Mouse (Mus musculus) forebrain, embryonic 10.5 days (tissue): Measurements from ENCODE around the gene Kcnip1. TPM values are rescaled to one million over a fixed set of nuclear protein-coding genes. Genes with fewer than 3 reads are reported as not detected.

Experiments used
- DNase-seq: peaks from one replicate; pipeline ENCODE4 v3.0.0-alpha.2; 2017; ENCODE audit warnings: low spot score; ENCODE audit errors: extremely low spot score
- H3K27ac ChIP-seq: fragments of 300-500 bp; sonication (generic); 2 replicates; pipeline ENCODE4 v1.5.1; 2016; ENCODE audit warnings: mild to moderate bottlenecking
- H3K27me3 ChIP-seq: fragments of 300-500 bp; sonication (generic); 2 replicates; pipeline ENCODE4 v1.6.1; 2016; ENCODE audit warnings: mild to moderate bottlenecking; ENCODE audit not compliant: poor library complexity, severe bottlenecking
- H3K36me3 ChIP-seq: fragments of 300-500 bp; sonication (generic); replicated peaks from 2 replicates; pipeline ENCODE4 v1.6.1; 2016; ENCODE audit warnings: mild to moderate bottlenecking, moderate library complexity
- H3K4me1 ChIP-seq: fragments of 300-500 bp; sonication (generic); 2 replicates; pipeline ENCODE4 v1.6.1; 2016
- H3K4me3 ChIP-seq: fragments of 300-500 bp; sonication (generic); 2 replicates; pipeline ENCODE4 v1.5.1; 2016; ENCODE audit warnings: mild to moderate bottlenecking, moderate library complexity
- H3K9me3 ChIP-seq: fragments of 300-500 bp; sonication (generic); 2 replicates; pipeline ENCODE4 v1.6.1; 2016; ENCODE audit warnings: mild to moderate bottlenecking, moderate library complexity
- WGBS: fragments of 180-500 bp; shearing (Covaris S2); methylation state at CpG from one replicate; pipeline ENCODE4 v1.1.7; 2016; 5-methylcytosine and 5-hydroxymethylcytosine counted together
- polyA plus RNA-seq: library from polyadenylated mRNA; unstranded; fragments of >200 nt; fragmentation: Nextera tagmentation; extraction: Ambion mirVana; gene quantifications from 2 replicates; pipeline ENCODE4 v1.2.1, GENCODE M21; 2016

Gene Kcnip1
- polyA plus RNA-seq, 1 experiment from 2014 or later = 3.7 TPM

GRCm38 (mm10) chr11:33690181-33690580, 302.8 kb downstream of the Kcnip1 start:
- Histone ChIP-seq H3K4me1 (peaks cover 3% of the 10 kb centered on the region; the same call in 1 of the 2 replicates), H3K4me3 (no peak overlapping the region), H3K36me3 (no peaks in the 10 kb centered on the region), H3K27me3 (peaks cover 41% of the 10 kb centered on the region), H3K9me3 (no peaks in the 10 kb centered on the region), H3K27ac (no peak overlapping the region)
- WGBS = 90% methylated on average over 3 of the region's 3 CpGs
- no peak for DNase-seq

GRCm38 (mm10) chr11:33685904-33686303, 307.0 kb downstream of the Kcnip1 start:
- Histone ChIP-seq H3K36me3 (no peaks in the 10 kb centered on the region), H3K9me3 (no peaks in the 10 kb centered on the region), H3K27me3 (peaks cover 80% of the 10 kb centered on the region), H3K4me3 (no peak overlapping the region), H3K4me1 (peaks cover 14% of the 10 kb centered on the region), H3K27ac (no peak overlapping the region)
- WGBS = 90% methylated on average over 3 of the region's 3 CpGs
- no peak for DNase-seq

- Histone ChIP-seq H3K27me3 (peaks cover 59% of the 10 kb centered on the region), H3K4me3 (peak overlapping the region; percentile 25), H3K27ac (no peak overlapping the region), H3K9me3 (no peaks in the 10 kb centered on the region), H3K36me3 (no peaks in the 10 kb centered on the region), H3K4me1 (peaks cover 17% of the 10 kb centered on the region)
- under 1% methylated on average over 15 of the region's 15 CpGs for WGBS
- DNase-seq = peak; percentile 70
Observed at GRCm38 (mm10) chr11:33680151-33680550, 312.8 kb downstream of the Kcnip1 start.

GRCm38 (mm10) chr11:33670105-33670965, 322.6 kb downstream of the Kcnip1 start:
- H3K4me3 ChIP-seq = no peak overlapping the region
- H3K27me3 ChIP-seq = no peaks in the 10 kb centered on the region
- H3K4me1 ChIP-seq = 0 out of 2 replicates have a peak, but pooled peaks cover 4% of the 10 kb centered on the region
- DNase-seq = no peak
- H3K9me3 ChIP-seq = no peaks in the 10 kb centered on the region
- no peak overlapping the region for H3K27ac ChIP-seq
- WGBS = 77% methylated on average over 10 of the region's 10 CpGs
- H3K36me3 ChIP-seq = no peaks in the 10 kb centered on the region

- Histone ChIP-seq H3K36me3 (no peaks in the 10 kb centered on the region), H3K27ac (no peak overlapping the region), H3K9me3 (no peaks in the 10 kb centered on the region), H3K27me3 (no peaks in the 10 kb centered on the region), H3K4me1 (0 out of 2 replicates have a peak, but pooled peaks cover 4% of the 10 kb centered on the region), H3K4me3 (no peak overlapping the region)
- 83% methylated on average over 6 of the region's 6 CpGs for WGBS
- DNase-seq = no peak
Observed at GRCm38 (mm10) chr11:33668376-33668775, 324.6 kb downstream of the Kcnip1 start.

- H3K4me3 ChIP-seq = no peak overlapping the region
- DNase-seq = no peak
- no peaks in the 10 kb centered on the region for H3K9me3 ChIP-seq
- H3K4me1 ChIP-seq = peaks cover 11% of the 10 kb centered on the region
- no peak overlapping the region for H3K27ac ChIP-seq
- H3K36me3 ChIP-seq = no peaks in the 10 kb centered on the region
- 91% methylated on average over 2 of the region's 2 CpGs for WGBS
- H3K27me3 ChIP-seq = peaks cover 3% of the 10 kb centered on the region; the same call in 1 of the 2 replicates
Observed at GRCm38 (mm10) chr11:33663599-33663998, 329.4 kb downstream of the Kcnip1 start.

- H3K27ac ChIP-seq = no peak overlapping the region
- no peaks in the 10 kb centered on the region for H3K9me3 ChIP-seq
- peaks cover 3% of the 10 kb centered on the region; the same call in 1 of the 2 replicates for H3K27me3 ChIP-seq
- peaks cover 15% of the 10 kb centered on the region for H3K4me1 ChIP-seq
- DNase-seq = no peak
- H3K36me3 ChIP-seq = no peaks in the 10 kb centered on the region
- 82% methylated on average over 13 of the region's 13 CpGs for WGBS
- H3K4me3 ChIP-seq = no peak overlapping the region
Observed at GRCm38 (mm10) chr11:33660016-33660913, 332.7 kb downstream of the Kcnip1 start.

GRCm38 (mm10) chr11:33655861-33656593, 336.9 kb downstream of the Kcnip1 start:
- Histone ChIP-seq H3K27me3 (no peaks in the 10 kb centered on the region), H3K9me3 (no peaks in the 10 kb centered on the region), H3K4me1 (peaks cover 4% of the 10 kb centered on the region; the same call in 1 of the 2 replicates), H3K36me3 (no peaks in the 10 kb centered on the region), H3K4me3 (no peak overlapping the region), H3K27ac (no peak overlapping the region)
- 89% methylated on average over 7 of the region's 7 CpGs for WGBS
- DNase-seq = no peak

GRCm38 (mm10) chr11:33655221-33655620, 337.7 kb downstream of the Kcnip1 start:
- Histone ChIP-seq H3K4me1 (peaks cover 9% of the 10 kb centered on the region), H3K27me3 (no peaks in the 10 kb centered on the region), H3K27ac (no peak overlapping the region), H3K36me3 (no peaks in the 10 kb centered on the region), H3K4me3 (no peak overlapping the region), H3K9me3 (no peaks in the 10 kb centered on the region)
- DNase-seq = no peak
- WGBS = 87% methylated on average over 3 of the region's 3 CpGs

- Histone ChIP-seq H3K27me3 (no peaks in the 10 kb centered on the region), H3K4me1 (peaks cover 9% of the 10 kb centered on the region), H3K4me3 (no peak overlapping the region), H3K36me3 (no peaks in the 10 kb centered on the region), H3K27ac (no peak overlapping the region), H3K9me3 (no peaks in the 10 kb centered on the region)
- DNase-seq = no peak
- WGBS = 78% methylated on average over 2 of the region's 2 CpGs
Observed at GRCm38 (mm10) chr11:33654485-33654884, 338.5 kb downstream of the Kcnip1 start.

- WGBS = 83% methylated on average over 2 of the region's 2 CpGs
- Histone ChIP-seq H3K4me1 (peaks cover 5% of the 10 kb centered on the region; the same call in 1 of the 2 replicates), H3K27ac (no peak overlapping the region), H3K27me3 (no peaks in the 10 kb centered on the region), H3K9me3 (no peaks in the 10 kb centered on the region), H3K36me3 (no peaks in the 10 kb centered on the region), H3K4me3 (no peak overlapping the region)
- DNase-seq = no peak
Observed at GRCm38 (mm10) chr11:33649358-33649757, 343.6 kb downstream of the Kcnip1 start.

GRCm38 (mm10) chr11:33637107-33637506, 355.8 kb downstream of the Kcnip1 start:
- Histone ChIP-seq H3K27ac (no peak overlapping the region), H3K4me1 (no peaks in the 10 kb centered on the region), H3K9me3 (no peaks in the 10 kb centered on the region), H3K27me3 (no peaks in the 10 kb centered on the region), H3K36me3 (no peaks in the 10 kb centered on the region), H3K4me3 (no peak overlapping the region)
- WGBS = 91% methylated on average over 2 of the region's 2 CpGs
- no peak for DNase-seq
